Mouse (Mus musculus) liver, adult 2 months (tissue): ENCODE results near the gene Slc37a4. TPM values are rescaled to one million over a fixed set of nuclear protein-coding genes. Genes with fewer than 3 reads are reported as not detected.
"Not testable (repeated sequence)": the region's sequence is repeated elsewhere in the genome, so short reads cannot be mapped to it uniquely, and the experiment has no call there.

Source experiments
- DNase-seq: peaks from one replicate; pipeline ENCODE4 v3.0.0-alpha.2; 2011; ENCODE audit warnings: low read depth, low spot score; ENCODE audit errors: extremely low read depth
- H3K27ac ChIP-seq: fragments of 200-500 bp; replicated peaks from 2 replicates; pipeline ENCODE4 v1.5.1; 2012; ENCODE audit warnings: low read depth, mild to moderate bottlenecking, control low read depth, inconsistent platforms, low read length; ENCODE audit not compliant: insufficient read depth
- H3K27me3 ChIP-seq: fragments of 200-500 bp; 2 replicates; pipeline ENCODE4 v1.6.1; 2012; ENCODE audit warnings: mild to moderate bottlenecking, moderate library complexity, low read length, inconsistent platforms; ENCODE audit not compliant: control insufficient read depth, insufficient read depth
- H3K36me3 ChIP-seq: fragments of 200-500 bp; 2 replicates; pipeline ENCODE4 v1.6.1; 2012; ENCODE audit warnings: low read length, inconsistent platforms; ENCODE audit not compliant: control insufficient read depth, insufficient read depth
- H3K4me1 ChIP-seq: fragments of 200-500 bp; 2 replicates; pipeline ENCODE4 v1.6.1; 2011; ENCODE audit warnings: low read length; ENCODE audit not compliant: control insufficient read depth, insufficient read depth
- H3K4me3 ChIP-seq: fragments of 200-500 bp; 2 replicates; pipeline ENCODE4 v1.5.1; 2011; ENCODE audit warnings: low read depth, mild to moderate bottlenecking, control low read depth, low read length, moderate library complexity; ENCODE audit not compliant: insufficient read depth
- H3K79me2 ChIP-seq: fragments of 200-500 bp; 2 replicates; pipeline ENCODE4 v1.6.1; 2012; ENCODE audit warnings: inconsistent platforms, mild to moderate bottlenecking, low read length, moderate library complexity; ENCODE audit not compliant: control insufficient read depth, insufficient read depth
- H3K9ac ChIP-seq: fragments of 200-500 bp; 2 replicates; pipeline ENCODE4 v1.6.1; 2012; ENCODE audit warnings: low read depth, mild to moderate bottlenecking, control low read depth, inconsistent platforms, low read length
- CTCF ChIP-seq: fragments of 200-500 bp; IDR thresholded peaks from 2 replicates; pipeline ENCODE4 v1.5.1; 2011; ENCODE audit warnings: low read depth, low read length, control low read depth
- POLR2A ChIP-seq: fragments of 200-500 bp; IDR thresholded peaks from 2 replicates; pipeline ENCODE4 v1.6.1; 2011; ENCODE audit warnings: low read length, control low read depth; ENCODE audit not compliant: insufficient read depth; ENCODE audit errors: extremely low read depth
- WGBS: fragments of 180-500 bp; shearing (Covaris S2); methylation state at CpG from one replicate; pipeline ENCODE4 v1.1.7; 2018; 5-methylcytosine and 5-hydroxymethylcytosine counted together
- polyA plus RNA-seq: library from polyadenylated mRNA; depleted of rRNA; stranded (reverse); fragments of >200 nt; gene quantifications from 2 replicates; pipeline ENCODE4 v1.2.3, GENCODE M21; 2012
- total RNA-seq: library from RNA; depleted of rRNA; stranded (reverse); fragments of >200 nt; gene quantifications from 2 replicates; pipeline ENCODE4 v1.2.3, GENCODE M21; 2014

Slc37a4 gene
- total and polyA plus RNA-seq, 2 experiments, result 185 to 307 TPM

DNA sequence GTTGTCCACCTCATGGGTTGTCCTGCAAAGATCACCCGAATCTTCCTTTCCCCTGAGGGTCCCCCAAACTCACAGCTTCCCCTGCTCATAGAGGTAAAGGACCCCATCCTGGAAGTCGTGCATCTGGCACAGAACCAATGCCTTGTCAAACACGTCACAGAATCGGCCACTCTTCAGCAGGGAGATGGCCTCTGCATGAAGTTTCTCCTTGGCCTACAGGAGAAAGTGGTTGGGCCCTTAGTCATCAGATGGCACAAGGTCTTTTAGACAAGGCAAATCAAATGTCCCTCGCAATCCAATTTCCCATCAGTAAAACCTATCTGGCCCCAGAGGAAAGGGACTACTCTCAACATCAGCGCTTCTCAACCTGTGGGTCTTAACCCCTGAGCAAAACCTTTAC lies 43.5 kb upstream of the Slc37a4 start:
- WGBS, result 91% methylated on average over 6 of the region's 6 CpGs
- Histone ChIP-seq H3K27me3 (no peaks in the 10 kb centered on the region), H3K79me2 (peaks cover 5% of the 10 kb centered on the region; the same call in 1 of the 2 replicates), H3K9ac (no peak overlapping the region), H3K36me3 (peaks cover 76% of the 10 kb centered on the region), H3K27ac (no peak overlapping the region), H3K4me3 (no peak overlapping the region), H3K4me1 (0 out of 2 replicates have a peak, but pooled peaks cover 1% of the 10 kb centered on the region)
- DNase-seq, result no peak
- TF ChIP-seq CTCF (no peak), POLR2A (no peak)

GRCm38 (mm10) chr9:44357207-44357606 lies 39.4 kb upstream of the Slc37a4 start:
- WGBS, result 77% methylated on average over 4 of the region's 4 CpGs
- Histone ChIP-seq H3K4me3 (no peak overlapping the region), H3K79me2 (peaks cover 8% of the 10 kb centered on the region; the same call in 1 of the 2 replicates), H3K27me3 (no peaks in the 10 kb centered on the region), H3K27ac (no peak overlapping the region), H3K36me3 (peaks cover 61% of the 10 kb centered on the region), H3K4me1 (peaks cover 4% of the 10 kb centered on the region; the same call in 1 of the 2 replicates), H3K9ac (no peak overlapping the region)
- TF ChIP-seq CTCF (no peak), POLR2A (no peak)
- DNase-seq, result no peak

DNA sequence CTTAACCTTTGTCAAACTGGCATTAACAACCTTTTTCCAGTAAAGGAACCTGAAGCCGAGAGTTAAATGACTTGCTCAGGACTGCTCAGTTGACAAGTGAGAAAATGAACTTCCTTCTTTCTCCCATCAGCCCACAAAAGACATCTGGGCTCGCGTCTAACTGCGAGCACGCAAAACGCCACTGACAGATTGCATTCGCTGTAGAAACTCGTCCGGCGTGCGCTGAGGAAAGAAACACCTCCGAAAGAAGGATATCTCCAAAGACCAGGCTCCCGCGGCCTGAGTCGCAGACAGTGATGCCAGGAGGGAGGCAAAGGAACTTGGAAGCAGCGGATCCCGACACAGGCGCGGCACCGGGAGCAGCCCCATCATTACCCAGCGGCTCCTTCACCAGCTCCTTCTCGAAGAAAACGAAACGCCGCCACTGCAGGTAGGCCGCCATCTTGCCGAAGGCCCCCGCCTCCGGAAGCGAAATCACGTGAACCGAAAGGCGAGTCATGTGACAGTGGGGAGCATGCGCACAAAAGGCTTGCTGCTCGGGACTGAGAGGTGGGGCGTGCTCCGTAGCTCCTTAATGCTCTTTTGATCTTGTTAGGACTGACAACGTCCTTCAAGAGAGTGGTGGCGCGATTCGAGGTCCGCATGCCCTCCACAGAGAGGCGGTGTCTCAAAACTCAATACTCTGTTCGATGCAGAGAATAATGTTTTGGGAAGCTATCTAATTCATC lies 35.3 kb upstream of the Slc37a4 start, which contains the start of gene Vps11:
TSS of gene Vps11 (minus strand) at position 481 of the 728 bp plus-strand sequence.
- H3K36me3 ChIP-seq, result peaks cover 22% of the 10 kb centered on the region
- H3K79me2 ChIP-seq, result peaks cover 3% of the 10 kb centered on the region; the same call in 1 of the 2 replicates
- peak within 1 kb of the TSS; percentile 49; the same call in 1 of the 2 replicates for H3K27ac ChIP-seq
- no peaks in the 10 kb centered on the region for H3K27me3 ChIP-seq
- peak within 1 kb of the TSS; percentile 90 for H3K4me3 ChIP-seq
- H3K4me1 ChIP-seq, result peaks cover 4% of the 10 kb centered on the region; the same call in 1 of the 2 replicates
- under 1% methylated on average over 44 of the region's 44 CpGs for WGBS
- TF ChIP-seq CTCF, result no peak
- peak; percentile 70; the same call in 1 of the 2 replicates for TF ChIP-seq POLR2A
- DNase-seq, result peak; percentile 90
- peak within 1 kb of the TSS; percentile 85 for H3K9ac ChIP-seq

GRCm38 (mm10) chr9:44361931-44362330 lies 34.7 kb upstream of the Slc37a4 start:
- not testable (repeated sequence) for DNase-seq, H3K4me1 ChIP-seq, H3K4me3 ChIP-seq, H3K79me2 ChIP-seq, H3K27me3 ChIP-seq, H3K9ac ChIP-seq
- Histone ChIP-seq H3K36me3 (peaks cover 16% of the 10 kb centered on the region), H3K27ac (peak overlapping the region; percentile 49; the same call in 1 of the 2 replicates)
- 39% methylated on average over 4 of the region's 4 CpGs for WGBS

DNA sequence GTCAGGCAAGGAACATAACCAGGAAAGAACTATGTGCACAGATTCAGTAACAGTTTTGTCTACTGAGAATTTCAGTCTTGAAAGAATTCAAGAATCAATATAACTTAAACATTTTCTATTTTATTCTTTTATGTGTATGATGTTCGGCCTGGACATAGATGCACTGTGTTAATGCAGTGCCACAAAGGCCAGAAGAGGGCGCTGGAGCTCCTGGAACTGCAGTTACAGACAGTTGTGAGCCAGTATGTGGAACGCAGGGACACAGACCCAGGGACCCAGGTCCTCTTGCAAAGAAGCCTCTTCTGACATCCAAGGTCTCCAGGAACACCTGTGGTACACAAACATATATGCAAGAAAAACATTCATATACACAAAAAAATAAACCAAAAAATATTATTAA lies 32.2 kb upstream of the Slc37a4 start:
- TF ChIP-seq CTCF, result peak; percentile 75
- TF ChIP-seq POLR2A, result no peak
- no peak overlapping the region for H3K9ac ChIP-seq
- no peaks in the 10 kb centered on the region; the same call in 1 of the 2 replicates for H3K36me3 ChIP-seq
- H3K4me1 ChIP-seq, result peaks cover 4% of the 10 kb centered on the region; the same call in 1 of the 2 replicates
- no peak overlapping the region for H3K27ac ChIP-seq
- H3K4me3 ChIP-seq, result no peak overlapping the region
- no peaks in the 10 kb centered on the region for H3K27me3 ChIP-seq
- 70% methylated on average over 3 of the region's 3 CpGs for WGBS
- no peak for DNase-seq
- peaks cover 3% of the 10 kb centered on the region; the same call in 1 of the 2 replicates for H3K79me2 ChIP-seq

DNA sequence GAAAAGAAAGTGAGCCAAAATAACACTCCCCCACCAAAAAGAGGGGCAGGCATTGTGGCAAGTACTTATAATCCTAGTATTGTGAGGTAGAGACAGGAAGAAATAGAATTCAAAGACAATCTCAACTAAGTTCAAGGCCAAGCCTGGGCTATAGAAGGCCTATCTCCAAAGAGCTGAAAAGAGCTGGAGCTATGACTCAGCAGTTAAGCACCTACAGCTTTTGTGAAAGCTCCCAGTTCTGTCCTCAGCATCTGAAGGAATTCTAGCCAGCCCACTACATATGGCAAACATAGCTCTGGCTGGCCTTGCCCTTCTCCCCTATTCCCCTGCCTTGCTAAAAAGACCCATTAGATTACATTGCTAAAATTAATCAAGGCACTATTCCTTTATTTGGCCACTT lies 23.3 kb upstream of the Slc37a4 start:
- TF ChIP-seq POLR2A, result no peak
- TF ChIP-seq CTCF, result no peak
- Histone ChIP-seq H3K36me3 (no peaks in the 10 kb centered on the region), H3K27me3 (no peaks in the 10 kb centered on the region), H3K9ac (peak overlapping the region; percentile 63; the same call in 1 of the 2 replicates), H3K27ac (peak overlapping the region; percentile 100), H3K79me2 (no peaks in the 10 kb centered on the region), H3K4me1 (peaks cover 11% of the 10 kb centered on the region), H3K4me3 (no peak overlapping the region)
- DNase-seq, result peak; percentile 80
